Mouse (Mus musculus): Measurements from ENCODE around the gene Foxn3. TPM values are rescaled to one million over a fixed set of nuclear protein-coding genes. Genes with fewer than 3 reads are reported as not detected.

Gene Foxn3
- polyA plus RNA-seq, 1 experiment from 2014 or later = 41.9 TPM

- no peak overlapping the region for H3K27ac ChIP-seq (ENCODE audit: low read depth, low read length)
- 0 out of 2 replicates have a peak, but pooled peaks cover 5% of the 10 kb centered on the region for H3K4me1 ChIP-seq (replicated peaks; ENCODE audit: control insufficient read depth, insufficient read depth, low read length)
- no peak for ATAC-seq
- no peaks in the 10 kb centered on the region for H3K9me3 ChIP-seq (ENCODE audit: control insufficient read depth)
- TF ChIP-seq CTCF (IDR thresholded peaks at IDR 0.05; ENCODE audit: low read depth) = no peak
- H3K4me2 ChIP-seq (replicated peaks; ENCODE audit: low read depth) = no peak overlapping the region
- H3K4me3 ChIP-seq (ENCODE audit: low read depth, low read length) = no peak overlapping the region
- peaks cover 11% of the 10 kb centered on the region for H3K36me3 ChIP-seq (ENCODE audit: control insufficient read depth, insufficient read depth)
- no peak overlapping the region for H3K9ac ChIP-seq (ENCODE audit: low read depth, low read length)
- no peaks in the 10 kb centered on the region for H3K27me3 ChIP-seq (replicated peaks; ENCODE audit: control insufficient read depth, insufficient read depth, low read length)
- WGBS = 78% methylated on average over 9 of the region's 9 CpGs
Measured at GRCm38 (mm10) chr12:99335628-99336027, 227.8 kb downstream of the Foxn3 start.

GRCm38 (mm10) chr12:99334026-99334425 lies 229.4 kb downstream of the Foxn3 start:
- H3K4me3 ChIP-seq (ENCODE audit: low read depth, low read length) = no peak overlapping the region
- H3K4me2 ChIP-seq (replicated peaks; ENCODE audit: low read depth) = no peak overlapping the region
- no peak for TF ChIP-seq CTCF (IDR thresholded peaks at IDR 0.05; ENCODE audit: low read depth)
- peaks cover 7% of the 10 kb centered on the region; the same call in 1 of the 2 replicates for H3K36me3 ChIP-seq (ENCODE audit: control insufficient read depth, insufficient read depth)
- ATAC-seq = no peak
- H3K4me1 ChIP-seq (replicated peaks; ENCODE audit: control insufficient read depth, insufficient read depth, low read length) = 0 out of 2 replicates have a peak, but pooled peaks cover 5% of the 10 kb centered on the region
- H3K9me3 ChIP-seq (ENCODE audit: control insufficient read depth) = no peaks in the 10 kb centered on the region
- 78% methylated on average over 9 of the region's 9 CpGs for WGBS
- H3K9ac ChIP-seq (ENCODE audit: low read depth, low read length) = no peak overlapping the region
- H3K27ac ChIP-seq (ENCODE audit: low read depth, low read length) = no peak overlapping the region
- no peaks in the 10 kb centered on the region for H3K27me3 ChIP-seq (replicated peaks; ENCODE audit: control insufficient read depth, insufficient read depth, low read length)

- H3K4me1 ChIP-seq (replicated peaks; ENCODE audit: control insufficient read depth, insufficient read depth, low read length) = 0 out of 2 replicates have a peak, but pooled peaks cover 5% of the 10 kb centered on the region
Measured at GRCm38 (mm10) chr12:99333304-99333968, 229.9 kb downstream of the Foxn3 start.

GRCm38 (mm10) chr12:99332144-99332807 lies 231.1 kb downstream of the Foxn3 start:
- no peak overlapping the region for H3K4me2 ChIP-seq (replicated peaks; ENCODE audit: low read depth)
- no peak for ATAC-seq
- no peak overlapping the region for H3K9ac ChIP-seq (ENCODE audit: low read depth, low read length)
- H3K9me3 ChIP-seq (ENCODE audit: control insufficient read depth) = no peaks in the 10 kb centered on the region
- H3K4me3 ChIP-seq (ENCODE audit: low read depth, low read length) = no peak overlapping the region
- WGBS = 70% methylated on average over 16 of the region's 16 CpGs
- H3K27ac ChIP-seq (ENCODE audit: low read depth, low read length) = no peak overlapping the region
- H3K27me3 ChIP-seq (replicated peaks; ENCODE audit: control insufficient read depth, insufficient read depth, low read length) = no peaks in the 10 kb centered on the region
- H3K36me3 ChIP-seq (ENCODE audit: control insufficient read depth, insufficient read depth) = no peaks in the 10 kb centered on the region; the same call in 1 of the 2 replicates
- TF ChIP-seq CTCF (IDR thresholded peaks at IDR 0.05; ENCODE audit: low read depth) = no peak
- H3K4me1 ChIP-seq (replicated peaks; ENCODE audit: control insufficient read depth, insufficient read depth, low read length) = 0 out of 2 replicates have a peak, but pooled peaks cover 7% of the 10 kb centered on the region

More at GRCm38 (mm10) chr12:99333304-99333968, 229.9 kb downstream of the Foxn3 start:
- TF ChIP-seq CTCF (IDR thresholded peaks at IDR 0.05; ENCODE audit: low read depth) = no peak
- Histone ChIP-seq H3K27me3 (replicated peaks; ENCODE audit: control insufficient read depth, insufficient read depth, low read length) (no peaks in the 10 kb centered on the region), H3K36me3 (ENCODE audit: control insufficient read depth, insufficient read depth) (peaks cover 7% of the 10 kb centered on the region; the same call in 1 of the 2 replicates), H3K4me2 (replicated peaks; ENCODE audit: low read depth) (no peak overlapping the region), H3K9ac (ENCODE audit: low read depth, low read length) (no peak overlapping the region), H3K27ac (ENCODE audit: low read depth, low read length) (no peak overlapping the region), H3K4me3 (ENCODE audit: low read depth, low read length) (no peak overlapping the region), H3K9me3 (ENCODE audit: control insufficient read depth) (no peaks in the 10 kb centered on the region)
- 81% methylated on average over 20 of the region's 20 CpGs for WGBS
- ATAC-seq = no peak

GRCm38 (mm10) chr12:99331341-99331947 lies 231.9 kb downstream of the Foxn3 start:
- TF ChIP-seq CTCF (IDR thresholded peaks at IDR 0.05; ENCODE audit: low read depth) = no peak
- 38% methylated on average over 6 of the region's 8 CpGs for WGBS
- ATAC-seq = no peak
- no peaks in the 10 kb centered on the region; the same call in 1 of the 2 replicates for H3K36me3 ChIP-seq (ENCODE audit: control insufficient read depth, insufficient read depth)
- H3K9ac ChIP-seq (ENCODE audit: low read depth, low read length) = no peak overlapping the region
- no peaks in the 10 kb centered on the region for H3K27me3 ChIP-seq (replicated peaks; ENCODE audit: control insufficient read depth, insufficient read depth, low read length)
- H3K4me2 ChIP-seq (replicated peaks; ENCODE audit: low read depth) = no peak overlapping the region
- no peaks in the 10 kb centered on the region for H3K9me3 ChIP-seq (ENCODE audit: control insufficient read depth)
- H3K4me1 ChIP-seq (replicated peaks; ENCODE audit: control insufficient read depth, insufficient read depth, low read length) = 0 out of 2 replicates have a peak, but pooled peaks cover 7% of the 10 kb centered on the region
- H3K4me3 ChIP-seq (ENCODE audit: low read depth, low read length) = no peak overlapping the region
- no peak overlapping the region for H3K27ac ChIP-seq (ENCODE audit: low read depth, low read length)

- Histone ChIP-seq H3K4me3 (ENCODE audit: low read depth, low read length) (no peak overlapping the region), H3K27ac (ENCODE audit: low read depth, low read length) (no peak overlapping the region), H3K9ac (ENCODE audit: low read depth, low read length) (no peak overlapping the region), H3K36me3 (ENCODE audit: control insufficient read depth, insufficient read depth) (no peaks in the 10 kb centered on the region; the same call in 1 of the 2 replicates), H3K27me3 (replicated peaks; ENCODE audit: control insufficient read depth, insufficient read depth, low read length) (no peaks in the 10 kb centered on the region), H3K9me3 (ENCODE audit: control insufficient read depth) (no peaks in the 10 kb centered on the region), H3K4me1 (replicated peaks; ENCODE audit: control insufficient read depth, insufficient read depth, low read length) (0 out of 2 replicates have a peak, but pooled peaks cover 7% of the 10 kb centered on the region), H3K4me2 (replicated peaks; ENCODE audit: low read depth) (no peak overlapping the region)
- WGBS = 86% methylated on average over 12 of the region's 12 CpGs
- ATAC-seq = no peak
- no peak for TF ChIP-seq CTCF (IDR thresholded peaks at IDR 0.05; ENCODE audit: low read depth)
Measured at GRCm38 (mm10) chr12:99330822-99331285, 232.5 kb downstream of the Foxn3 start.

Data from intestine, postnatal 0 days (tissue).